Mouse (Mus musculus) forebrain, embryonic 14.5 days (tissue): ENCODE results near the gene Ablim2. TPM values are rescaled to one million over a fixed set of nuclear protein-coding genes. Genes with fewer than 3 reads are reported as not detected.

Source experiments
- ATAC-seq: fragments of 200-750 bp; cut with Nextera tagmentation; 2 replicates; pipeline ENCODE4 v1.8.0; 2017; ENCODE audit warnings: mild to moderate bottlenecking, moderate library complexity
- DNase-seq: peaks from one replicate; pipeline ENCODE4 v3.0.0-alpha.2; 2015; ENCODE audit warnings: low spot score
- H3K27ac ChIP-seq: fragments of 300-500 bp; sonication (generic); 2 replicates; pipeline ENCODE4 v1.5.1; 2014; ENCODE audit warnings: low read depth, mild to moderate bottlenecking, control low read depth, low read length, moderate library complexity
- H3K27me3 ChIP-seq: fragments of 300-500 bp; sonication (generic); replicated peaks from 2 replicates; pipeline ENCODE4 v1.6.1; 2014; ENCODE audit warnings: low read length, control low read depth, mixed read lengths; ENCODE audit not compliant: control insufficient read depth, insufficient read depth
- H3K36me3 ChIP-seq: fragments of 300-500 bp; sonication (generic); 2 replicates; pipeline ENCODE4 v1.6.1; 2014; ENCODE audit warnings: low read length, control low read depth; ENCODE audit not compliant: control insufficient read depth, insufficient read depth
- H3K4me1 ChIP-seq: fragments of 300-500 bp; sonication (generic); 2 replicates; pipeline ENCODE4 v1.6.1; 2014; ENCODE audit warnings: antibody characterized with exemption, low read length, control low read depth; ENCODE audit not compliant: control insufficient read depth, insufficient read depth
- H3K4me2 ChIP-seq: fragments of 300-500 bp; sonication (generic); 2 replicates; pipeline ENCODE4 v1.6.1; 2014; ENCODE audit warnings: mild to moderate bottlenecking, control low read depth, low read length
- H3K4me3 ChIP-seq: fragments of 300-500 bp; sonication (generic); 2 replicates; pipeline ENCODE4 v1.5.1; 2014; ENCODE audit warnings: low read depth, low read length, control low read depth
- H3K9ac ChIP-seq: fragments of 300-500 bp; sonication (generic); 2 replicates; pipeline ENCODE4 v1.6.1; 2014; ENCODE audit warnings: mild to moderate bottlenecking, low read length, control low read depth, moderate library complexity
- H3K9me3 ChIP-seq: fragments of 300-500 bp; sonication (generic); replicated peaks from 2 replicates; pipeline ENCODE4 v1.6.1; 2016; ENCODE audit warnings: low read length, control low read depth, mixed read lengths; ENCODE audit not compliant: control insufficient read depth
- WGBS: fragments of 180-500 bp; shearing (Covaris S2); extraction: QIAGEN DNeasy Blood & Tissue Kit; methylation state at CpG from one replicate; pipeline ENCODE4 v1.1.7; 2014; 5-methylcytosine and 5-hydroxymethylcytosine counted together
- polyA plus RNA-seq: library from polyadenylated mRNA; unstranded; fragments of >200 nt; fragmentation: Nextera tagmentation; extraction: Ambion mirVana; gene quantifications from 2 replicates; pipeline ENCODE4 v1.2.1, GENCODE M21; 2014

The Ablim2 gene
- polyA plus RNA-seq, 1 experiment from 2014 or later: 4.7 TPM

DNA sequence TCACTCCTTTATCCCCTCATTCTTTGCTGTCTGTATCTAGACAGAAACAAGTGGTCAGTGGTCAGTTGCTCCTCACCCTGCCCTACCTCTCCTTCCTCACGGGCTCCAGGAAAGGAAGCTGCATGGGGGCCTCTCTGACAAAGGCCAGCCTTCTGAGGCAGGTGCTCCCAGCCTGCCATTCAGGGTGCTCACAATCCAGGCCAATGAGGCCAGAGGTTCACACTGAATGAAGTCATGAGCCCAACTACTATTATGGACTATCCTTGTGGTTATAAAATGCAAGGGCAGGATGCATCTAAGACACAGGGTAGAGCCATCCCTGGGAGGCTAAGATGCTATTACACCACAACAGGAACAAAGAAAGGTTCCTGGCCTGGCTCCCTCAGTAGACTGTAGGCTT is 27.1 kb upstream of the Ablim2 start:
- DNase-seq (no peak), ATAC-seq (no peak)
- Histone ChIP-seq H3K9ac (no peak overlapping the region), H3K36me3 (no peaks in the 10 kb centered on the region), H3K27me3 (0 out of 2 replicates have a peak, but pooled peaks cover 3% of the 10 kb centered on the region), H3K27ac (no peak overlapping the region), H3K4me3 (no peak overlapping the region), H3K9me3 (no peaks in the 10 kb centered on the region), H3K4me1 (no peaks in the 10 kb centered on the region), H3K4me2 (no peak overlapping the region)
- WGBS: 57% methylated on average over 1 of the region's 1 CpGs

DNA sequence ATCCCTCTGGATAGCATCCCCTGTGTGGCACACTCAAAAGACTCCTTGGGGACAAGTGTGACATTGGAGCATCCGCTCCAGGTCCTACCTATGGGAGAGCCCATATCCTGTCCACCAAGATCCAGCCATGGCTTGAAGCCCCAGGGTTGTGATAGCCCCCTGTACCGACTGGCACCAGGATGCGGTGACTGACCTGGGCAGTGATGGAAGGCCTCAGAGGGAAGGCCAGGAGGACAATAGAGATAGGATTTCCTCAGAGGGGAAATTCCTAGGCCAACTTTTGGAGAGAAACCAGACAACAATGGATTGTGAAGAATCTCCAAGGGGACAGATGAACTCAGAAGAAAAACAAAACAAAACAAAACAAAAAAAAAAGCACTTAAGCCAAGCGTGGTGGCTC is 26.7 kb upstream of the Ablim2 start:
- Histone ChIP-seq H3K9me3 (no peaks in the 10 kb centered on the region), H3K9ac (no peak overlapping the region), H3K4me3 (no peak overlapping the region), H3K27ac (no peak overlapping the region), H3K36me3 (no peaks in the 10 kb centered on the region), H3K4me1 (no peaks in the 10 kb centered on the region), H3K27me3 (0 out of 2 replicates have a peak, but pooled peaks cover 3% of the 10 kb centered on the region), H3K4me2 (no peak overlapping the region)
- DNase-seq (no peak), ATAC-seq (no peak)
- 85% methylated on average over 4 of the region's 4 CpGs for WGBS

- H3K4me2 ChIP-seq: no peak overlapping the region
- no peaks in the 10 kb centered on the region for H3K36me3 ChIP-seq
- WGBS: 91% methylated on average over 2 of the region's 2 CpGs
- H3K4me3 ChIP-seq: no peak overlapping the region
- ATAC-seq: no peak
- no peak overlapping the region for H3K9ac ChIP-seq
- no peak overlapping the region for H3K27ac ChIP-seq
- DNase-seq: no peak
- H3K9me3 ChIP-seq: no peaks in the 10 kb centered on the region
- no peaks in the 10 kb centered on the region for H3K4me1 ChIP-seq
- 0 out of 2 replicates have a peak, but pooled peaks cover 3% of the 10 kb centered on the region for H3K27me3 ChIP-seq
These were observed 24.2 kb upstream of the Ablim2 start for GRCm38 (mm10) chr5:35733523-35733922.

DNA sequence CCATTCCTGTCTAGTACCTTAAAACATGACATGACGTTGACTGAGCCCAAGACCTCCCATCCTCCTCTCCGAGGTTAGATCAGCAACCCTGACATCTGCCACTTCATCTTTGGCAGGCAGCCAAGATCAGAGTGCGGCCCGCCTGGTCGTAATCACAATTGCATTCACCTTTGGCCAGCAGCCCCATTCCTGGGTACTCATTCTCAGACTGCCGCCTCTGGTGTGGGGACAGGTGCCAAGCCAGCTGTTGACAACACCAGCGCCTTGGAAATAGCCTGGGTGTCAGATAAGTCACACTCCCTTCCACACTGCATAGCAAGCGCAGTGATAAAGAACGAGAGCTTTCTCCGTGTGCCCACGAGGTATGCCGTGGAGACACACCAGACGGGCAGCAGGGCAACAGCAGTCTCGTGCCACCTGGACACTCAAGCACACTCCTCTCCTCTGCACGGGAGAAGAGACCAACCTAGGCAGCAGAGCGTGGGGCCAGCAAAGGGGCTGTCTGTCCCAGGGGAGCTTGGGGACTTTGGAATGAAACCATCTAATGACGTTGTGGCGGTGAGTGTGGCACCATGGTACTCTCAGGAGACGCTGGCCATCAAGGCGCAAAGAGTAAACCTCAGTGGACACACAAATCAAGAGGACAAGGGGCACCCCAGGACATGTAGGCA is 20.3 kb upstream of the Ablim2 start:
- no peak for ATAC-seq
- WGBS: 72% methylated on average over 20 of the region's 20 CpGs
- Histone ChIP-seq H3K27me3 (0 out of 2 replicates have a peak, but pooled peaks cover 7% of the 10 kb centered on the region), H3K4me3 (no peak overlapping the region), H3K4me1 (no peaks in the 10 kb centered on the region), H3K27ac (no peak overlapping the region), H3K4me2 (no peak overlapping the region), H3K9ac (no peak overlapping the region), H3K9me3 (no peaks in the 10 kb centered on the region), H3K36me3 (no peaks in the 10 kb centered on the region)
- DNase-seq: peak; percentile 37

- no peak overlapping the region for H3K9ac ChIP-seq
- H3K9me3 ChIP-seq: no peaks in the 10 kb centered on the region
- no peak for DNase-seq
- H3K4me2 ChIP-seq: no peak overlapping the region
- H3K36me3 ChIP-seq: no peaks in the 10 kb centered on the region
- no peak for ATAC-seq
- 0 out of 2 replicates have a peak, but pooled peaks cover 5% of the 10 kb centered on the region for H3K27me3 ChIP-seq
- no peak overlapping the region for H3K27ac ChIP-seq
- 71% methylated on average over 2 of the region's 2 CpGs for WGBS
- no peaks in the 10 kb centered on the region for H3K4me1 ChIP-seq
- no peak overlapping the region for H3K4me3 ChIP-seq
These were observed 18.7 kb upstream of the Ablim2 start for GRCm38 (mm10) chr5:35739005-35739404.

DNA sequence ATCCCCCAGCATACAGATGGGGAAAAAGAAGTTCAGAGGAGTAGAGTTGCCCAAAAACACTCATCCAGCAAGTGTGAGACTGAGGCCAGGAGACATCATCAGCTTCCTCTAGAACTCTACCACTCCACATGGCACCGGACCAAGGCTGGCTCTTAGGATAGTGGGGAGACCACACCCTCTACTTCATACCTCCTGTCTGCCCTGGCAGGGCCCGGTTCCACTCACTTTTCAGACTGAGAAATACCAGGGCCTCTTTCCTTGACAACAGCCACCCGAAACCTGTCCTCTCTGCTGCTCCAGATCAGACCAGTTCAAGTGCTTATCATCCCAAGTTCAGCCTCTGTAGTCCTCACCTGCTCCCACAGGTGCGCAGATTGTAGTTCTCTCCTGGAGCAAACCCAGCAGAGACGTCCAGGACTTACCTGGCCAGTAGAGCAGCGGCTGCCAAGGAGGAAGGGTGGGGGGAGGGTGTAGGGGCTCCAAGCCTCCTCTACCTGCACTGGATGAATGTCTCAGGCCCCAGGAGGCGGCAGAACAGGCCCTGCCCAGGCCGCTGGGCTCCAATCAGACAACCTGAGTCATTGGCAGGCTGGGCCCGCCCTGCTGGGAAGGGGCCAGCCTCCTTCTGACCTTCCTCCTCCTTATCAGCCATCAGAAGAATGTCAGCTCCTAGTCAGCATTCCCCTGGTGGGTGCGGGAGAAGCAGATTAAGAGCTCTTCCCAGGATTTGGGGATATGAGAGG is 18.0 kb upstream of the Ablim2 start, which contains the start of gene Sh3tc1:
Gene Sh3tc1, minus strand, starts transcription at position 452 of the 743 bp plus-strand sequence.
- H3K9ac ChIP-seq: no peak within 1 kb of the TSS
- whole genome bisulfite sequencing: 19% methylated on average over 10 of the region's 10 CpGs
- H3K9me3 ChIP-seq: no peaks in the 10 kb centered on the region
- no peak within 1 kb of the TSS for H3K27ac ChIP-seq
- 0 out of 2 replicates have a peak, but pooled peaks cover 3% of the 10 kb centered on the region for H3K27me3 ChIP-seq
- DNase-seq (no peak), ATAC-seq (no peak)
- no peaks in the 10 kb centered on the region for H3K4me1 ChIP-seq
- no peaks in the 10 kb centered on the region for H3K36me3 ChIP-seq
- no peak within 1 kb of the TSS for H3K4me2 ChIP-seq
- H3K4me3 ChIP-seq: no peak within 1 kb of the TSS

DNA sequence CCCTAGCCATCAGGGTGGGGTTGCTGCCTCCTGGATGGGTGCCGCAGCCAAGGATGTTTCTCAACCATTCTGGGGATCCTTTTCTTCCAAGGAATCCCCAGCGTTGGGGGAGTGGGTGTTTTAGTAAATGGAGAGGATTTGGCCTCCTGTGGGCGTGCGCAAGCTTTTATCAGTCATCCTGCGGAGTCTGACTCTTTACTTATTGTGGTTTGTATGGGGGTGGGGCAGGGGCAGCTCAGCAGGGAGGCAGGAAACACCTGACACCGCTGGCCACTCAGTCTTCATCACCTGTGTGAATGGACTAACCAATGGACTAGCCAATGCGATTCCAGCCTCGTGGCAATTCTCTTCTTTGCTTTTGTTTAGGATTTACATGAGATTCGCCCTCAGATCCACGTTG is 17.0 kb upstream of the Ablim2 start:
- ATAC-seq: no peak
- Histone ChIP-seq H3K4me2 (no peak overlapping the region), H3K9ac (no peak overlapping the region), H3K4me1 (no peaks in the 10 kb centered on the region), H3K27ac (no peak overlapping the region), H3K27me3 (0 out of 2 replicates have a peak, but pooled peaks cover 3% of the 10 kb centered on the region), H3K36me3 (no peaks in the 10 kb centered on the region), H3K9me3 (no peaks in the 10 kb centered on the region), H3K4me3 (no peak overlapping the region)
- 8% methylated on average over 10 of the region's 10 CpGs for WGBS
- no peak for DNase-seq

DNA sequence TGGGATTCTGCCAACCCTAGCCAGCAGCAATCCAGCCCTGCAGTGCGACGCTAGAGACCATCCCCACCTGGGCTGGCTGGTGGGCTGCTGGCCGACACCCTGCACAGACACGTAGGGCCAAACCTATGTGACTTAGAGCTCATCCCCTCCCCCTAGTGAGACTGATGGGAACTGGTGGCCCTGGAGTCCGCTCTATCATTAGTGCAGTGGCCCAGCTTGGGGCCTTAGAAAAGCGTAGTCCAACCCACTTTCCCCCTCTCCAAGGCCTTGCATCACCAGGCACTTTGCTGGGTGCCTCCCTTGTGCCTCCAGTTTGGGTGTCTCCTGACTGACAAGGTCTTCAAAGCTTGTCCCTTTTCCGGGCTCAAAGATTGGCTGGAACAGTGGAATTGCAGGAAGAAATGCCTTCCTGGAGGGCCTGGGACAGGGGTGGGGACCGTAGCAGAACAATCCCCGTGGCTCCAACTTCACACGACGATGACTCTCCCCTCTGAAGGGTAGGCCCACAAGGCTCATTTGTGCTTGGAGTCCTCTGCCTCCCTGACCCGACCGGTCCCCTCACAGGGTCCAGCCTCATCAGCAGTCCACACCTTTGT is 16.4 kb upstream of the Ablim2 start:
- Histone ChIP-seq H3K4me3 (no peak overlapping the region), H3K4me2 (no peak overlapping the region), H3K27me3 (0 out of 2 replicates have a peak, but pooled peaks cover 3% of the 10 kb centered on the region), H3K36me3 (no peaks in the 10 kb centered on the region), H3K4me1 (no peaks in the 10 kb centered on the region), H3K27ac (no peak overlapping the region), H3K9ac (no peak overlapping the region), H3K9me3 (no peaks in the 10 kb centered on the region)
- no peak for DNase-seq
- whole genome bisulfite sequencing: 44% methylated on average over 13 of the region's 13 CpGs
- no peak for ATAC-seq
